Mouse (Mus musculus) heart, embryonic 13.5 days (tissue): ENCODE measurements around the gene Polr3b. TPM values are rescaled to one million over a fixed set of nuclear protein-coding genes. Genes with fewer than 3 reads are reported as not detected.

Source experiments
- ATAC-seq: fragments of 200-750 bp; cut with Nextera tagmentation; 2 replicates; pipeline ENCODE4 v1.8.0; 2017; ENCODE audit warnings: moderate TSS enrichment; ENCODE audit not compliant: insufficient number of reproducible peaks, low FRiP score, low TSS enrichment; ENCODE audit errors: extremely low read depth
- H3K27ac ChIP-seq: fragments of 300-500 bp; sonication (generic); replicated peaks from 2 replicates; pipeline ENCODE4 v1.5.1; 2015; ENCODE audit warnings: moderate library complexity, mild to moderate bottlenecking, inconsistent platforms
- H3K27me3 ChIP-seq: fragments of 300-500 bp; sonication (generic); replicated peaks from 2 replicates; pipeline ENCODE4 v1.6.1; 2015; ENCODE audit warnings: mild to moderate bottlenecking, inconsistent platforms
- H3K36me3 ChIP-seq: fragments of 300-500 bp; sonication (generic); 2 replicates; pipeline ENCODE4 v1.6.1; 2015; ENCODE audit warnings: mild to moderate bottlenecking, inconsistent platforms
- H3K4me1 ChIP-seq: fragments of 300-500 bp; sonication (generic); 2 replicates; pipeline ENCODE4 v1.6.1; 2015; ENCODE audit warnings: inconsistent platforms
- H3K4me2 ChIP-seq: fragments of 300-500 bp; sonication (generic); 2 replicates; pipeline ENCODE4 v1.6.1; 2015; ENCODE audit warnings: inconsistent platforms, mild to moderate bottlenecking, moderate library complexity
- H3K4me3 ChIP-seq: fragments of 300-500 bp; sonication (generic); 2 replicates; pipeline ENCODE4 v1.5.1; 2015; ENCODE audit warnings: moderate library complexity, mild to moderate bottlenecking, inconsistent platforms
- H3K9ac ChIP-seq: fragments of 300-500 bp; sonication (generic); 2 replicates; pipeline ENCODE4 v1.6.1; 2015; ENCODE audit warnings: inconsistent platforms, mild to moderate bottlenecking, moderate library complexity
- H3K9me3 ChIP-seq: fragments of 300-500 bp; sonication (generic); 2 replicates; pipeline ENCODE4 v1.6.1; 2016; ENCODE audit warnings: inconsistent platforms
- WGBS: fragments of 180-500 bp; shearing (Covaris S2); methylation state at CpG from one replicate; pipeline ENCODE4 v1.1.7; 2015; ENCODE audit warnings: mixed read lengths; 5-methylcytosine and 5-hydroxymethylcytosine counted together
- polyA plus RNA-seq: library from polyadenylated mRNA; unstranded; fragments of >200 nt; fragmentation: Nextera tagmentation; extraction: Ambion mirVana; gene quantifications from 2 replicates; pipeline ENCODE4 v1.2.1, GENCODE M21; 2015

The Polr3b gene
- polyA plus RNA-seq, 1 experiment from 2014 or later, result 10.7 TPM

- no peak overlapping the region for H3K4me3 ChIP-seq
- H3K9ac ChIP-seq, result no peak overlapping the region
- H3K9me3 ChIP-seq, result no peaks in the 10 kb centered on the region
- 65% methylated on average over 10 of the region's 10 CpGs for WGBS
- H3K27ac ChIP-seq, result no peak overlapping the region
- H3K4me1 ChIP-seq, result peaks cover 17% of the 10 kb centered on the region
- H3K27me3 ChIP-seq, result peaks cover 53% of the 10 kb centered on the region
- no peak for ATAC-seq
- H3K36me3 ChIP-seq, result no peaks in the 10 kb centered on the region
- no peak overlapping the region for H3K4me2 ChIP-seq
Observed at GRCm38 (mm10) chr10:84768766-84769165, 146.7 kb downstream of the Polr3b start.

- Histone ChIP-seq H3K4me3 (no peak overlapping the region), H3K27ac (peak overlapping the region; percentile 62), H3K9me3 (no peaks in the 10 kb centered on the region), H3K4me2 (no peak overlapping the region), H3K36me3 (no peaks in the 10 kb centered on the region), H3K27me3 (peaks cover 19% of the 10 kb centered on the region), H3K4me1 (peaks cover 35% of the 10 kb centered on the region), H3K9ac (no peak overlapping the region)
- no peak for ATAC-seq
- 40% methylated on average over 4 of the region's 4 CpGs for WGBS
Observed at GRCm38 (mm10) chr10:84772380-84773130, 150.5 kb downstream of the Polr3b start.

GRCm38 (mm10) chr10:84773889-84774288 lies 151.8 kb downstream of the Polr3b start:
- no peak for ATAC-seq
- Histone ChIP-seq H3K27ac (no peak overlapping the region), H3K4me3 (no peak overlapping the region), H3K9ac (no peak overlapping the region), H3K4me1 (peaks cover 35% of the 10 kb centered on the region), H3K4me2 (no peak overlapping the region), H3K27me3 (peaks cover 6% of the 10 kb centered on the region; the same call in 1 of the 2 replicates), H3K9me3 (no peaks in the 10 kb centered on the region), H3K36me3 (no peaks in the 10 kb centered on the region)
- 80% methylated on average over 4 of the region's 4 CpGs for WGBS

GRCm38 (mm10) chr10:84774573-84774972 lies 152.5 kb downstream of the Polr3b start:
- Histone ChIP-seq H3K4me3 (no peak overlapping the region), H3K9ac (no peak overlapping the region), H3K27me3 (peaks cover 3% of the 10 kb centered on the region; the same call in 1 of the 2 replicates), H3K9me3 (no peaks in the 10 kb centered on the region), H3K4me2 (peak overlapping the region; percentile 30), H3K4me1 (peaks cover 35% of the 10 kb centered on the region), H3K27ac (peak overlapping the region; percentile 37; the same call in 1 of the 2 replicates), H3K36me3 (no peaks in the 10 kb centered on the region)
- WGBS, result 37% methylated on average over 12 of the region's 12 CpGs
- 0 out of 2 replicates have a peak, but pooled peaks have one; percentile 25 for ATAC-seq

Other genes with a start within 250 kb of the Polr3b start
- gene Nuak1, start 181.7 kb upstream of the Polr3b start, polyA plus RNA-seq, result 2.3 and 2.6 TPM in 2 replicates
- gene Ckap4, start 88.2 kb upstream of the Polr3b start, polyA plus RNA-seq, result 87.9 and 91.5 TPM in 2 replicates
- 27.9 and 30.6 TPM in 2 replicates for gene Tcp11l2, start 45.7 kb upstream of the Polr3b start, polyA plus RNA-seq
- gene Rfx4, start 133.8 kb downstream of the Polr3b start, polyA plus RNA-seq, result not detected in 2 replicates